ENCODE assay signal across 20 mouse cellular contexts in genomic region chr17:11483032-11483431, GRCm38 (mm10).
"Had no signal": no experiment of that assay in that cellular context is flagged by ENCODE, and none has a peak within 500 bp of the region (broad histone marks: within the 10 kb centered on the region; RNA-seq: fewer than 3 reads in every experiment).

No protein-coding gene starts in this region.

- H3K9me3 ChIP-seq: intestine, embryonic 15.5 days; kidney, embryonic 15.5 days; liver, embryonic 13.5 days; lung, embryonic 15.5 days; midbrain, embryonic 12.5 days; midbrain, embryonic 15.5 days; neural tube, embryonic 12.5 days; neural tube, embryonic 15.5 days; stomach, embryonic 15.5 days had no signal

- H3K4me1 ChIP-seq: intestine, embryonic 15.5 days; kidney, embryonic 15.5 days; liver, embryonic 13.5 days; lung, embryonic 15.5 days; midbrain, embryonic 12.5 days; midbrain, embryonic 15.5 days; neural tube, embryonic 12.5 days; neural tube, embryonic 15.5 days; stomach, embryonic 15.5 days had no signal

- ATAC-seq: intestine, embryonic 15.5 days; midbrain, embryonic 15.5 days had no signal

- H3K27me3 ChIP-seq: intestine, embryonic 15.5 days; kidney, embryonic 15.5 days; liver, embryonic 13.5 days; lung, embryonic 15.5 days; midbrain, embryonic 12.5 days; midbrain, embryonic 15.5 days; neural tube, embryonic 12.5 days; neural tube, embryonic 15.5 days; stomach, embryonic 15.5 days had no signal

- DNase-seq: kidney, adult 11 months; kidney, adult 8-10 months; kidney, postnatal 14 days; kidney, postnatal 4 days; layer of hippocampus, postnatal 36 days; liver, embryonic 13.5 days; lung, postnatal 4 days; right cerebral cortex, adult 18-20 months; right cerebral cortex, postnatal 14 days; right cerebral cortex, postnatal 4 days; thymus, postnatal 25 days had no signal

- H3K4me2 ChIP-seq: intestine, embryonic 15.5 days; kidney, embryonic 15.5 days; liver, embryonic 13.5 days; lung, embryonic 15.5 days; midbrain, embryonic 12.5 days; midbrain, embryonic 15.5 days; neural tube, embryonic 12.5 days; neural tube, embryonic 15.5 days; stomach, embryonic 15.5 days had no signal

- H3K27ac ChIP-seq: intestine, embryonic 15.5 days; kidney, embryonic 15.5 days; left cerebral cortex, adult 2 months; liver, embryonic 13.5 days; lung, embryonic 15.5 days; midbrain, embryonic 12.5 days; midbrain, embryonic 15.5 days; neural tube, embryonic 12.5 days; neural tube, embryonic 15.5 days; stomach, embryonic 15.5 days had no signal

- H3K9ac ChIP-seq: intestine, embryonic 15.5 days; kidney, embryonic 15.5 days; liver, embryonic 13.5 days; lung, embryonic 15.5 days; midbrain, embryonic 12.5 days; midbrain, embryonic 15.5 days; neural tube, embryonic 12.5 days; neural tube, embryonic 15.5 days; stomach, embryonic 15.5 days had no signal

- H3K4me3 ChIP-seq: intestine, embryonic 15.5 days; kidney, embryonic 15.5 days; left cerebral cortex, adult 2 months; liver, embryonic 13.5 days; lung, embryonic 15.5 days; midbrain, embryonic 12.5 days; midbrain, embryonic 15.5 days; neural tube, embryonic 12.5 days; neural tube, embryonic 15.5 days; stomach, embryonic 15.5 days had no signal

- H3K36me3 ChIP-seq: intestine, embryonic 15.5 days; kidney, embryonic 15.5 days; liver, embryonic 13.5 days; lung, embryonic 15.5 days; midbrain, embryonic 12.5 days; midbrain, embryonic 15.5 days; neural tube, embryonic 12.5 days; neural tube, embryonic 15.5 days; stomach, embryonic 15.5 days had no signal
